Mouse (Mus musculus) megakaryocyte progenitor cell, adult 5-6 weeks (primary cell): ENCODE data around the gene Aaas. TPM values are rescaled to one million over a fixed set of nuclear protein-coding genes. Genes with fewer than 3 reads are reported as not detected.

Source experiments
- ATAC-seq: replicated peaks from 2 replicates; pipeline ENCODE4 v1.8.0; 2016; ENCODE audit warnings: mild to moderate bottlenecking, moderate TSS enrichment, inconsistent platforms; ENCODE audit not compliant: poor library complexity
- total RNA-seq, 2 experiments: library from RNA; stranded (forward) in 1 of 2; stranded (reverse) in 1 of 2; fragments of 157-497, 149-512 nt in 1 of 2; fragments of 200-1000 nt in 1 of 2; gene quantifications; 2 replicates each; pipeline versions ENCODE4 v1.2.3 to v1.2.4; 2015 to 2017

The Aaas gene
- total RNA-seq, 2 experiments from 2014 or later = 110 to 151 TPM

DNA sequence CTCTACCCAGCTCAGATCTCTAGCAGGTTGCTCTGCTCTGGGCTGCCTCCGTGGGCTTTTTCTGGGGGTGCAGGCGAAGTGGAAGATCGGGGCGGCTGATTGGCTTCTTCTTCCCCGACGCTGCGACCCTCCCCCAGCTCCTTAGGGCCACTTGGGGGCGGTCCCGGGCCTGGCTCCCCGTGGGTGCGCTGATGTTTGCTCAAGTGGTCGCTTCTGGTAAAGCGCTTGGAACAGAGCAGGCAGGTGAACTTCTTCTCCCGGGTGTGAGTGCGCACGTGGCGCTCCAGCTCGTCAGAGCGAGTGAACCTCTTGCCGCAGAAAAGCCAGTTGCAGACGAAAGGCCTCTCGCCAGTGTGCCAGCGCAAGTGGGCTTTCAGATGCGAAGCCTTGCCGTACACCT, 7.6 kb upstream of the Aaas start:
- no peak for ATAC-seq

DNA sequence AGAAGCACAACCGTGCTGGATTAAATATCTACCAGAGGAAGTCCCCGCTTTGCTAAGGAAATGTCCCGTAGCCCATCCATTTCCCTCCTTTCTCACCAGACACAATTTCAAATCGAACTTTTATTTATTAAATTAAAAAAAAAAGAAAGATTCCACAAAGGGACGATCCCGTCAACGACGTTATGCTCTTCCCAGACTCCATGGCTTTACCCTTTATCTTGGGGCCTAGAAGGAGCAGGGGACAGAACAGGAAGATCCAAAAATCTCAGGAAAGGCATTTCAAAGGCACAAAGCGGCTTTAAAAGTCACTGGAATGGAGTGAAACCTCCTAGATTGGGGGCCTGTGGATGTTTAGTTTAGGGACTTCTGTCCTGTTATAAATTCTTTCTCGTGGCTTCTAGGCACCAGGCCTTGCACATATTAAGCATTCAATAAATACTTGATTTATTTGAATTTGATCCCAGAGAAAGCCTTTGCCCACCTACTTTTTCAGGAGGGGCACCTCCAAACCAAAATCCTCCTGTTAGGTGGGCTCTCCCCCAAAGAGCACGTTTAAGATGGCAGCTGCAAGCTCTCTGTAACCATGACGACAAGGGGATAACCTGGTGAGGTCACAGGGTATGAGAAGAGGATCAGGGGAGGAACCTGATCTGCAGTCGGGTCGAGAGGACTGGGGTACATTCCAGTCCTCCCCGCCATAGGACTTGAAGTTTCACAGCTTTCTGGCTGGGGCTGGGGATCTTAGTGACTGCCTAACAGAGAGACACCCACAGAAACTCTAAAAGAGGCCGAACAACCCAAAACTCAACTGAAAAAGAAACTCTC, 6.1 kb upstream of the Aaas start:
- no peak for ATAC-seq

DNA sequence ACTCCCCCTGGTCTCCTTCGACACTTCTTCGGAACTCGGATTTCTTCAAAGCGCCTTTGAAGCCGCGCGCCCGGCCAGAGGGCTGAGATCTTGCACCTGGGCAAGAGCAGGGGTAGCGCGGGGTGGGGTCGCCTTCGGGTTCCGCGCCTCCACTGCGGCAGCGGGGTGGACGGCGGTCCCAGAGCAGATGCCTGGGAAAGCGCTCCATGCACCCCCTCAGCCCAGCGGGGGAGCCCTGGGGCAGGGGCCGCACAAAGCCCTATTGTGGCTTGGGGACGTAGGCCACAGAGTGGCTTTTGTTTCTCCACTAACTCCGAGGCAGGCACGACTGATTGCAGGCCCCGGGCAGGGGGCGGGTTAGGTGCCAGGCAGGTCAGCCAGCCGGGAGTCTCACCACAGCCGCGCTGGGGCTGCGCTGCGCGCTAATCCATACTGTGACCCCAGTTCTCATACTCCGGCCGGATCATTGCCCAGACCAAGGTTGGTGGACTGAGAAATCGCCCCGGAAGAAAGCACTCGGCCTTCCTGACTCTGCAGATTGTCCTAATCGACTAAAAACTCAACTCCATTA, 5.4 kb upstream of the Aaas start:
- 0 out of 2 replicates have a peak, but pooled peaks have one; percentile 9 for ATAC-seq

DNA sequence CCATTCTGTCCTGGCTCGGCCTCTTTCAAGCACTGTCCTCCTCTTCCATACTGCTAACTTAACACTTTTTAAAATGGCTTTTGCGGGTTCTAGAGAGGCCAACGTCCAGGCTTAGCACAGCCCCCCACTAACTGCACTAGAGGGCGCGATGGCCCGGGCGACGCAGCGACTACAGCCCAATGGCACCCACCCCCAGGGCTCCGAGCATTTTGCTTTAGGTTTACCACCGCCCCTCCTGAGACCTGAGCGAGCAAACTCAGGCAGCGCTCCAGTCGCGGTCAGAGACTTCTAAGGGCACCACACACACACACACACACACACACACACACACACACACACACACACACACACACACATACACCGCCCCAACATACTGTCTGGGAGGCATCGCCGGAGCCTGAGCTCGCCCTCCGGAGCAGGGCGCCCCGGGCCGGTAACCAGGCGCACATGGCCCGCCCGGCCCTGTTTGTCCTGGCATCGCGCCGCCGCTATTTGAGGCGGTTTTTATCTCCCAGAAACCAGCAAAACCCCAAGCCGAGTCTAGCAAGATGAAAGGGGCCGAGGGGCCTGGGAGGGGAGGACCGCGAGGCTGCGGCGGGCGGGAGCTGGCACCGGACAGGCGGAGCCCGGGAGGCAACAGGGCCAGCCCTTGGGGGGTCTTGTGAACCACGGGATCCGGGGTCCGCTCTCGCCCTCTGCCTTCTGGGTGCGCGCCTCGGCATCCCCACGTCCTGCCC, 4.7 kb upstream of the Aaas start:
- ATAC-seq = peak; percentile 41

DNA sequence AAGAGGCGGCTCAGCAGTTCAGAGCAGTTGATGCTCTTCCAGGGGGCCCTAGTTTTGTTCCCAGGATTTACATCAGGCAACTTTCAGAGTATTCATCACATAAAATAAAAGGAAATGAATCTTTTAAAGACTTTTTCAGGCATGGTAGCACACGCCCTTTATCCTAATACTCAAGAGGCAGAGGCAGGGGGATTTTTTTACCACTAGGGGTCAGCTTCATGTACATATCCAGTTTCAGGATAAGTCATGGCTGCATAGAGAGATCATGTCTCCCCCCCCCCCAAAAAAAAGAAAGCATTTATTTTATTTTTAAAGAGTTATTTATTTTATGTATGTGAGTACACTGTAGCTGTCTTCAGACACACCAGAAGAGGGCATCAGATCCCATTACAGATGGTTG, 3.4 kb upstream of the Aaas start:
- no peak for ATAC-seq

DNA sequence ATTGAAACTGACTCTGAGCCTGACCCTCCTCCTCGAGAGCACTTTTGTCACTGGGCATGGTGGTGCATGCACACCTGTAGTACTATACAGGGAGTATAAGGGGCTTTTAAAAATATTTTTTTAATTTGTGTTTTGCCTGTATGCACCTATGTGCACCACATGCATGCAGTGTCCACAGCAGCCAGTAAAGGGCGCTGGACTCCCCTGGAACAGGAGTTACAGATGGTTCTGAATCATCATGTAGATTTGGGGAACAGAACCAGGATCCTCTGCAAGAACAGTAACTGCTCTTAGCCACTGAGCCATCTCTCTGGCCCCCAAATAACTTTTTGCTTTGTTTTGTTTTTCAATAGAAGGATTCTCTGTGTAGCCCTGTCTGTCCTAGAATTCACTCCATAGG, 1.6 kb upstream of the Aaas start:
- no peak for ATAC-seq

DNA sequence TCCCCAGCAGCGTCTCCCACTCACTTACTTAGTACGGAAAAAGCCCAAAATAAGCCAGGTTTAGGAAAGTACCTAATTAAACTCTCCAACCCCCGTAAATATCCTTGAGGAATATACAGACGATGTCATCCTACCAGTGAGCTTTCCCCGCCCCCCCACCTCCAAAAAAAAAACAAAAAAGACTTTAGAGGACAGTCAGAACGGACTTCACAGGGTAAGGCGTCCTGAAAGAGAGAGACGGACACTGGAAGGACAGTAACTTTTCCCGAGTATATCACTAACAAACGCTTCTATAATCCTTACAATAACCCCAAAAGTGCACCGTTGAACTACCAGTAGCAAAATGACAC, 346 bp upstream of the Aaas start:
- ATAC-seq = peak; percentile 5; the same call in 1 of the 2 replicates

DNA sequence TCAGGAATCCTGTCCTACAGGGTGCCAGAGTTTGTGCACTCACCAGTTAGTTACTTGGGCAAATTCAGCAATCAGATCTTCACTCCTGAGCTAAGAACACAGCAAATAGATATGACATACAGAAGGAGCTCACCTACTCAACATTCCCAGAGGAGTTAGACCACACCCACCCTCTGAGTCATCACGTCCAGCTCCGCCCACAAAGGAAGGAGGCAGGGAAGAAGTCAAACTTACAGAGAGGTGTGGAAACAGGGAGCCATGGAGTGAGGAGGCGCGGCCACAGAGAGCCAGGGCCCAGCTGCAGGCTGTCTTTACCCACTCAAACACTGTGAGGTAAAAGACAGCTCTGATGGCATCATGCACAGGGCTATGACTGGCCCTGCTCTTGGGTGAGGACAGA, 4.1 kb downstream of the Aaas start:
- no peak for ATAC-seq

DNA sequence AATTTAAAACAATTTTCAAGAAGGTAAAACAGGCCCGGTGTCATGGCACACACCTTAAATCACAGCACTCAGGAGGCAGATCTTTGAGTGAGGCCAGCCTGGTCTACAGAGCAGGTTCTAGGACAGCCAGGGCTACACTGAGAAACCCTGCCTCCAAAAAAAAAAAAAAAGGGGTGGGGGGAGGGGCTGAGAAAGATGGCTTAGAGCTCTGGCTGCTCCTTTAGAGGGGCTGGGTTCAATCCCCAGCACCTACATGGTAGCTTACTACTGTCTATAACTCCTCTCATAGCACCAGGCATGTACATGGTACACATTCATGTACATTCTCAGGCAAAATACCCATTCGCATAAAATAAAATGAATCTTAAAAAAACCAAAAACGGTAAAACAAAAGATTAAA, 6.1 kb downstream of the Aaas start:
- ATAC-seq = no peak

DNA sequence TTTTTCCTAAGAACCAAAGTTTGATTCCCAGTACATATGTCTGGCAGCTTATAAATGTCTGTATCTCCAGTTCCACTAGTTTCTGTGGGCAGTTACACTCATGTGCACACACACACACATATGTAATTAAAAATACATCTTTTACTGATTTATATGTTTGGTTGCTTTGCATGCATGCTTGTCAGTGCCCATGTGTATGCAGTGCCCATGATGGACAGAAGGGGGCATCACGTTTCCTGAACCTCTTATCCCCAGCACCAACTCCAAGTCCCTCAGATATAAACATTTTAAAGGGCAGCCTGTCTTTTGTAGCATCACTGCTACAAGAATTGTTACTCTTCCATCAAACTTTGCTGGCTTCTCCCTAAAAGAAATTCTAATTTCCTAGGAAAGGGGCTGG, 9.0 kb downstream of the Aaas start:
- peak; percentile 92 for ATAC-seq

DNA sequence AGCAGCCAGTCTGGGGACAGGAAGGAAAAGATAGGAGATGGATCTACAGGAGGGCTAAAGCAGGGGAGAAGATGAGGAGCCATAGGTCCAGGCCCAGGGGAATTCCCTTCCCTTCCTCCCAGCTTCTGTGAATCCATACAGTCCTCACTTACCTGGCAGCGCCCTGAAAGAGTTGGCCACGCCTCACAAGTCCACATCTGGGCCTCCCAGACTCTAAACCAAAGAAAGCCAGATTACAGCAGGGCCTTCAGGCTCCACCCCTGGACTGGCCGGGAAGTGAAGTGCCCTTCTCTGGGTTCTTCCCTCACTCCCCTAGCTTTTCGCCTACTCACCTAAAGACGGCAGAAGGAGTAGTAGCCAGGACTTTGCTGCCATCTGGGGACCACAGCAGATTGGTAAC, 11.0 kb downstream of the Aaas start:
- ATAC-seq = no peak

DNA sequence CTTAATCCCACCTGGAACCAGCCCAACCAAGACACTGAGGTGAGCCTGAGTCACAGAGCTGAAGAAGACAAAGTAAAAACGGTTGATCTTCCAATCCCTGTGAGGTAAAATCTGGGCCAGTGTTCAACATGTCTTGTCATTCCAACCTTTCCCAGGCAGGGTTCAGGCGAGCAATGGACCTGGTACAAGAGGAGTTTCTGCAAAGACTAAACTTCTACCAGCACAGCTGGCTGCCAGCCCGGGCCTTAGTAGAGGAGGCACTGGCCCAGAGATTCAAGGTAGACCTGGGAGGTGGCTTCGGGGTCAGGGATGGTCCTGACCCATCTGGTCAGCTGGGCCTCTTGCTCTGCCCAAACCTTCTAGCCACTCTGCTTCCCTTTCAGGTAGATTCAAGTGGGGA, 13.6 kb downstream of the Aaas start:
- no peak for ATAC-seq

DNA sequence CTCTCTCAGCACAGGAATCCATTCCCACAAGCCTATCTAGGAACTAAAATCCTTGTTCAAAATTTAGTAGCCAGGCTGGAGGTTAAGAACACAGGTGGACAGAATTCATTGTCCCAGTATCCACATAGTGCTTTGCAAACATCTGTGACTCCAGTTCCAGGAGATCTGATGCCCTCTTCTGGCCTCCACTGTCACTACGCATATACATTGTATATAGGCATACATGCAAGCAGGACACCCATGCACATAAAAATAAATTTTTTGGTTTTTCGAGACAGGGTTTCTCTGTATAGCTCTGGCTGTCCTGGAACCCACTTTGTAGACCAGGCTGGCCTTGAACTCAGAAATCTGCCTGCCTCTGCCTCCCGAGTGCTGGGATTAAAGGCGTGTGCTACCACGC, 14.6 kb downstream of the Aaas start:
- 0 out of 2 replicates have a peak, but pooled peaks have one; percentile 33 for ATAC-seq

DNA sequence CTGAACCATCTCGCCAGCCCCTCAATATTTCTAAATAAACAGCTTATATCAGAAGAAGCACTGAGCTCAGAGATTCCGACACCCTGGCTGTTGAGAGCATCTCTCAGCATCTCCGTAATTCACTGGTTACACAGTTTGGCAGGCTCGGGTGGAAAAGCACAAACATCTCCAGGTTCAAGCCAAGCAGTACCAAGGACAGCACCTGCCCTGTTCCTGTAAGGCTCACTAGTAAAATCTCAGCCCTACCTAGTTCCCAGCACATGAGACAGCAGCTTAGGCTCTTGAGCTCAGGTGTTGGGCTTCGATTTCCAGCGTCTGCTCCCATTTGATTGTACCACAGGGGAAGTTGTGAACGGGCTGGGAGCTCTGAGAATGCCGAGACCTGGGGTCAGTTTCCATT, 15.3 kb downstream of the Aaas start:
- no peak for ATAC-seq

DNA sequence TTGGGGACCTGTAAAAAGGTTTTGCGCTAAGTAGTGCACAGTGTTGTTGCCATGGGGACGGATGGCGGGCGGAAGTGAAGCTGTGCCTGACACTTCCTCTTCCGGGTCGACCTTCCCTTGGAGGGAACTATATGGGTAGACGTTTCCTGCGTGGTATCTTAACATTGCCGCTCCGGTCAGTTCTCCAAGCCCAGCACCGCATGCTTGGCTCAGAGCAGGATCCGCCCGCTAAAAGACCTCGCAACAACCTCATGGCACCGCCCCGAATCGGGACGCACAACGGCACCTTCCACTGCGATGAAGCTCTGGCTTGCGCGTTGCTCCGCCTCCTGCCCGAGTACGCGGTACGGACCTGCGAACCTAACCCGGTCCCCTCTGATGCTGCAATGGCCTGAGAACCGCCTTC, 19.0 kb downstream of the Aaas start, which contains the start of gene Myg1:
Myg1 (plus strand) TSS at position 100 of the 406 bp plus-strand sequence.
- ATAC-seq = peak; percentile 95

DNA sequence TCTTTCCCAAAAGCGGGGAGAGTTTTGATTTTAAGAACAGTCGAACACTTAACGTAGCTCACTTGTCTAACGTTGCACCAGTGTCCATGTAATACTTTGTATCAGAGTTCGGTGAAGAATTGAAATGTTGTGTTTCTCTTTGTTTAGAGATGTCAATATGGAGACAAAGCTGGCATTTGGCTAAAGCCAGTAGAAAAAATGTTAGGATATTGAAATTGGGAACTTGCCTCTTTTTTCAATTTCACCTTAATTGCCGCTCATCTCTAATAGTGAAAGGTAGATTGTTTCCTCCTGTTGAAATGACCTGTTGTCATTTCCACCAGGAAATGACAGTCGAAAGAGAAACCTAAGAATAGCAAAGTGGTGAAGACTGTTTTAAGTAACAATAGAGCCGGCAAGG, 23.7 kb downstream of the Aaas start:
- no peak for ATAC-seq

DNA sequence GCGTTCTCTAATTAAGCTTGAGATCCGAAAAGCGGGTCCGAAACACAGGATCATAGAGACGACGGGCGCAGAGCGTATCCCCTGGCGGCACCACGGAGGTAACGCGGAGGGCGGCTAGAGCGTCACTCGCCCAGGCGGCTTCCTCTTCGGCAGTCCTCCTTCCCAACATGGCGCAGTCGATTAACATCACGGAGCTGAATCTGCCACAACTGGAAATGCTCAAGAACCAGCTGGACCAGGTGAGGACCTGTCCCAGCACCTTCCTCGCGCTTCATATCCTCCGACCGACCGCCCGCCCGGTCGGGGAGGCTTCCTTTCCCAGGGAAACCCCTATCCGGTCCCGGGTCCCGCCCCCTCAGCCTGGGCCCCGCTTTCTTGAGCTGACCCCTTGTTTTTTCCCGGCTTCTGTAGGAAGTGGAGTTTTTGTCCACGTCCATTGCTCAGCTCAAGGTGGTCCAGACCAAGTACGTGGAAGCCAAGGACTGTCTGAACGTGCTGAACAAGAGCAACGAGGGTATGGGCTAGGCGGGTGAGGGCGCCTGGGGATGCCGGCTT, 24.5 kb downstream of the Aaas start, which contains the start of gene Pfdn5:
Pfdn5 (plus strand) TSS at position 95 of the 555 bp plus-strand sequence.
- ATAC-seq = peak; percentile 100

DNA sequence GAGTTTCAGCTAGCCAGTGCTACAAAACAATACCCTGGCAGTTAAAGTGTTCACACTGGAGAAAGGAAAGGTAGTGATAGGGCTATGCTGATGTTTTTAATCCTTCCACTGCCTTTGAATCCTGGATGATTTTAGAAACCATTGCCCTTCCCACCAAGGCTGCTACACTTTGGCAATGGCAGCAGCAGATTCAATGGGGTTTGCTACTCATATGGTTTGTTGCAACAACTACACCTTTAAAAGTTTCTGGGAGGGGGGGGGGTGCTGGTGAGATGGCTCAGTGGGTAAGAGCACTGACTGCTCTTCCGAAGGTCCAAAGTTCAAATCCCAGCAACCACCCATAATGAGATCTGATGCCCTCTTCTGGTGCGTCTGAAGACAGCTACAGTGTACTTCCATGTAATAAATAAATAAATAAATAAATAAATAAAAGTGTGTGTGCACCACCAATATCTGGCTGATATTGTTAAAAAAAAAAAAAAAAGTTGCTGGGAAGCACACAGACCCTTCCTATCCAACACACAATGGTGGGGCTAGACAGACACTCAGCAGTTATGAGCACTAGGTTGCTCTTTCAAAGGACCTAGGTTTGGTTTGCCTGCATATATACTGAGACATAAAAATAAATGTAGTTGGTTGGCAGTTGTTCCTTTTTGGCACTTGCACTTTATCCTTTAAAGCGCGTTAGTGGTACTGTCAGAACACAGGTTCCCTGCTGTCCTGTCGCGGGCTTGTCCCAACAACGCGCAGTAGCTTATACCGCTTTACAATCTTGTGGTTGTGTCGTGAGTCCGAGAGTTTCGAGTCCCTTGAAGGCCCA, 25.7 kb downstream of the Aaas start:
- ATAC-seq = no peak

DNA sequence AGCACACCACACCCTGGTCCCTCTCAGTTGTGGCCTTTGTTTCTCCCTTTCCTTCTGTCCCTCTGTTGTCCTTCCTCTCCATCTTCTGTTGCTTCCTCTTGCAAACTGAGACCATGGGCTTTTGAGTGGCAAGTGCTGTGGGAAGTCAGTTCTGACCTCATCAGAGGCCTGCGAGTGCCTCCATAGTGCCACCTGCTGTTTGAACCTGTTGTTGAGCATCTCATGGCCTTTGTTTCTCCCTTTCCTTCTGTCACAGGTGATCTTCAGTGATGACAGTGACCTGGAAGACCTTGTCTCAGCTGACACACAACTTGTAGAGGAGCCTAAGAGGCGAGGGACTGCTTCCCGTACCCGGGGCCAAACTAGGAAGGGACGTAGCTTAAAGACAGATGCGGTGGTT, 34.3 kb downstream of the Aaas start:
- ATAC-seq = peak; percentile 89

DNA sequence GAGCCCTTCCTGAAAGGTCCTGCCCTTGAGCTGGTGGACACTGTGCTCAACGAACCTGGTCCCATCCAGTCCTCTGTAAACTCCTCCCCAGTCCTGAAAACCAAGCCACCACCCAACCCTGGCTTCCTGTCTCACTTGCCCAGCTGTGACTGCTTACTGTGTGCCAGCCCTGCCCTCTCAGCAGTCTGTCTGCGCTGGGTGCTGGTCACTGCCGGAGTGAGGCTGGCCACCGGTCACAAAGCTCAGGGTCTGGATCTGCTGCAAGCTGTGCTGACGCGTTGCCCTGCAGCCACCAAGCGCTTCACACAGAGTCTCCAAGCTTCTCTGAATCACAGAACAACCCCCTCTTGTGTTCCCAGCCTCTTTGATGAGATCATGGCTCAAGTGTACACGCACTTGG, 35.3 kb downstream of the Aaas start:
- ATAC-seq = no peak

DNA sequence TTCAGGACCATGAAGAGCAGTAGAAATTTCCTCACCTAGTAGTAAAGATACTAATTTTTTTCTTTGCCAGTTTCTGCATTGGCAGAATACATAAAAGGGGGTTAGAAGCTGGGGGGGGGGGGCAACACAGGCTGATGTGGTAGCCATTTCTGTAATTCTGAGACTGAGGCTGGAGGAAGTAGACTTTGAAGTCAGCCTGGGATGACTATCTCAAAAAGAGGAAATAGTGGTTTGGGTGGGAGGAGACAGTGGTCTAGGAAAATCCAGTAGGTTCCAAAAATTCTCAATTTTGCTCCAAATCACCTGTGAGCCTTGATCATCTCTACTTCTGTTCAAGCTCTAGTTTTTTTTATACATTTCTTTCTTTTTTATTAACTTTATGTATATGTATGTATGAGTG, 39.1 kb downstream of the Aaas start:
- peak; percentile 70 for ATAC-seq
